Mouse (Mus musculus) small intestine, adult 2 months (tissue): ENCODE measurements at regions not wholly inside any gene's neighbourhood (a gene's known extent, or its start where the extent isn't known, plus 50 kb on each side); places are given as distances from the start of the nearest gene placed in this dataset.

Experiments used
- CTCF ChIP-seq: fragments of 200-500 bp; IDR thresholded peaks from 2 replicates; pipeline ENCODE4 v1.5.1; 2012; ENCODE audit warnings: low read depth, mild to moderate bottlenecking, control low read depth, inconsistent platforms, low read length, moderate library complexity, mixed read lengths; ENCODE audit not compliant: insufficient replicate concordance, insufficient read length; ENCODE audit errors: extremely low read depth
- POLR2A ChIP-seq: fragments of 200-500 bp; IDR thresholded peaks from 2 replicates; pipeline ENCODE4 v1.6.1; 2012; ENCODE audit warnings: low read depth, mild to moderate bottlenecking, control low read depth, inconsistent platforms, low read length, moderate library complexity

DNA sequence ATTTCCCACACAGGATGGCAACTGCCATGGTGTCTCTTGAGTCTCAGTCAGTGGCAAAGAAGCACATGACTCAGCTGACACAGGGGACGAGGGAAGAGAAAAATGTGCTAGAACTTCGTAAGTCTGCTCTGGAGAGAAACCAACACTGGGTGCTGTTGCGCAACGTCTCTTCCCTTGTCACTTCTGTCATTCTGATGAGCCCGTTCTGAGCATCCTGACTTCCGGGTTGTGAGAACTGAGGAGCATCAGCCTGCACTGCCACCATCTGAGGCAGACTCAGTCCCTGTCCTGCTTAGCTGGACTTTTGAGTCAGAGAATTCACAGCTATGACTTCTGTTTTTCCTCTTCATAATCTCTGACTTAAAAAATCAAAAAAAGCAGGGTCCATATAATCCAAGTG is 468.9 kb upstream of the Cdh5 start:
- TF ChIP-seq CTCF = no peak
- TF ChIP-seq POLR2A = no peak
